Mouse (Mus musculus): Measurements from ENCODE around the gene Rab39b.

Gene Rab39b

DNA sequence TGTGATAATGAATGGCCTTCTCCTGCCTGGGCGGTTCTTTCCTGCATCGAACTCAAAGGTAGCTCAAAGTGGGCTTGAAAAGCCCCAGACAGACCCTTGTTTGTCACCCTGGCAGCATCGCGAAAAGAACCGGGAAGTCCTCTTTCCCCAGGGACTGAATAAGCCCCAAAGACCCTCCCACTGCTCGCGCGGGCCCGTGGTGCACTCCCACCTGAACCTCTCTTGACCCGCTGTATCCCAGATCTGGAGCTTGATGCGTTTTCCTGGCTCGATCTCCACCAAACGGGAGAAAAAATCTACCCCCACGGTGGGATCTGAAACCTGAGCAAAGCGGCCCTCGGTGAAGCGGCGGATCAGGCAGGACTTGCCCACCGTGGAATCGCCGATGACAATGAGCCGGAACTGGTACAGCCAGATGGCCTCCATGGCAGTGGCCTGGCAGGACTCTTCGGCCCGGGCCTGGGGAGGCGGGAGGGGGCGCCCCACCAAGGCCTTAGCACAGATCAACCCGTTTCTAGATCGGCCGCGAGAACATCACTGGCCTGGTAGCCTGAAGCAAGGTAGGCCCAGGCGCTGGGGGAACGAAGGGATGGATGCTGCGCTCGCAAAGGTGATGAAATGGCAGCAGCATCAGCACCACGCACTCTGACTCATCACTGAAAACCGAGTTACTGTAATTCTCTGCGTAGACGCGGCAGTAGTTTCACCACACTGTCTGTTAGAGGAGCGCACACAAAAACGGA, at the start of gene Rab39b:
Gene Rab39b, minus strand, starts transcription at position 650 of the 743 bp plus-strand sequence.
- peak; percentile 80 for DNase-seq (ENCODE audit: low read depth, low spot score)

DNA sequence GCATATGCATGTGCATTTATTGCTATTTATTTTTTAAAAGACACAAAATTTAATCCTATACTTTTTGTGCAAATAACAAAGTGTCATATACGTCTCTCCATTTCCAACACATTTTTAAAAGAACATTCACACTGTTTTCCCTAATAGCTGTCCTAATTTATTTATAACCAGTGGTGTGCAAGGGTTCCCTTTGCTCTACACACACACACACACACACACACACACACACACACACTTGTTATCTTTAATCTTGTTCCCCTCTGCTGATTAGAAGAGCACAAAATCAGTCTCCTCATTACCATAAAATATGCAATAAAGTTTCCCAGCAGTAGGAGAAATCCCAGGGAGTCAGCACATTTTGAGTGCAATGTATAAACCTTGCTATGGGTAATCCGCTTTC, 508 bp upstream of the Rab39b start:
- DNase-seq (ENCODE audit: low read depth, low spot score) = no peak
